Mouse (Mus musculus) liver, adult (tissue): Measurements from ENCODE around the gene Rsc1a1.

Experiments
- GATA4 ChIP-seq: IDR thresholded peaks from 2 replicates; pipeline ENCODE4 v1.6.1; 2014; ENCODE audit warnings: mild to moderate bottlenecking, low read length; ENCODE audit not compliant: insufficient replicate concordance

Rsc1a1 gene

DNA sequence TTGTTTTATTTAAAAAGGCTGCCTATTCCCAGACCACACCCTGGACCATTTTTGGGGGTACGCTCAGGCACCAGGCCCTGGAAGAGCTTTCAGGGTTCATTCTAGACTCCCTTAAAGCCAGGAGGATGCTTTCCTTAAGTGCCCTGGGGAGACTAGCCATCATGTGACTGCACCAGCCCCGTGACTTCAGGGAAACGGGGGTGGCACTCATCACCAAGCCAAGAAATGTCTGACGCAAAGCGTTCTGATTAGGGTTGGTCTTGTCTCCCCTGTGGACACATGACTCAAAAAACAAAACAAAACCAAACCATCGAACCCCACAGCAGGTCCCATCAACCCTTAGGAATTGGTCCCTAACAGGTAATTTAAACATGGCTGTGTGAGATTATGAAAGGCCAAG lies 34.1 kb downstream of the Rsc1a1 start:
- no peak for TF ChIP-seq GATA4

DNA sequence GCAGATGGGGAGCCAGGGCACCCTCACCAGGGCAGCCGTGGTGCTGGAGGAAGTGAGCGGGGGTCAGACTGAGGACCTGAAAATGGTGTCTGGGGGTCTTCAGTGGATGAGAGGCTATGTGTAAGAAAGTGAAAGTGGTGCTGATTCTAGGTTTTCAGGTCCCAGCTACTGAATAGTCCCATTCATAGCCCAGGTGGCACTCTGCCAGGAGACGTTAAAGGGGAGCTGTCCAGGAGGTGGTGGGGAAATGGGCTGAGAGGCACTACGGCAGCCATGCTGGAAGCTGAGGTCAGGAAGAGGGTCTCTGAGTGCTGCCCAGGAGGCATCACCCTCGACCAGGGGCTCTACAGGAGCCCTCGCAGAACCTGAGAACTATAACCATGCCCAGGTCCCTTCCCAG lies 36.2 kb downstream of the Rsc1a1 start:
- no peak for TF ChIP-seq GATA4

DNA sequence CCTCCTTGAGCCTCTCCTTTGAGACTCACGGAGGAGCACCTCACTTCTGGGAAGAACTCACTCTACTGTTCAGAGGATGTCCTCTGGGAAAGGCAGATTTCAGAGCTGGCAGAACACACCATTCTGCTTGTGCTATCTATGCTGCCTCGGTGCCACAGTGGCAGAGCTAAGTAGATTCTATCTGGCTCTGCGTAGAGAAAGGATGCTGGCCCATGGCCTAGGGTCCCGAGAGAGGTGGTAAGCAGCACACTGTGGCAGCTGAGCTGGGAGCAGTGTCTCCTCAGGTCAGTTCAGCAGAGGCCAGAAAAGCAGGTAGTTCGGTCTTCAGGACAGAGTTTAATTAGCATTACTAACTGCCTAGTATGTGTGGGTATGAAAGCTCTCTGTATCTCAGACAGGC lies 37.1 kb downstream of the Rsc1a1 start:
- no peak for TF ChIP-seq GATA4

DNA sequence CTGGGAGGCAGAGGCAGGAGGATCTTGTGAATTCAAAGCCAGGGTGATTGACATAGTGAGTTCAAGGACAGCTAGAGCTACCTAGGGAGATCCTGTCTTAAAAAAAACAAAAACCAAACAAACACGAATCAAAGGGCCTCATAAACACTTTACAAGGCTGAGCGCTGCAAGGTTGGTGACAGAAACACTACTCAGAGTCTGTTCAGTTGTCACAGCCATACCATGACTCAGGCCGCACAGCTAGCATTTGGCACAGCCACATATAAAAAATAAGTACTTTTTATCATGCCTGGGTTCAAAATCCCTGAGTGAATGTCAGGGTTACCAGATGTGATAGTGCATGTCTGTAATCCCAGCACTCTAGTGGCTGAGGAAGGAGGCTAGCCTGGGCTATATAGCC lies 38.2 kb downstream of the Rsc1a1 start:
- no peak for TF ChIP-seq GATA4

DNA sequence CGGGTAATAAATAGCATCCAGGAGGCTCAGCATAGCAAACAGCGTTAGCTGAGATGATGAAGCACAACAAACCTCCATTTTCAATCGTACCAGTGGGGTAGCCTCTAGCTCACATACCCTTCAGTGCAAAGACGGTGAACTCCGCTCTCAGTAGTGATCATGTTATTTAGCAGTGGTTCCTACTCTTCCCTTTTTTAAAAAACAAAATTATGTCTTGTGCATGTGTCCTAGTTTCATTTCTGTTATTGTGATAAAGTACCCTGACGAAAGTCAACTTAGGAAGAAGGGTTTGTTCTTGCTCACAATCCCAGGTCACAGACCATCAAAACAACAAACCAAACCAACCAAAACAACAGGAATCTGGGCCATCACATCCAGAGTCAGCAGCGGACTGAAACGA lies 39.4 kb downstream of the Rsc1a1 start:
- no peak for TF ChIP-seq GATA4

DNA sequence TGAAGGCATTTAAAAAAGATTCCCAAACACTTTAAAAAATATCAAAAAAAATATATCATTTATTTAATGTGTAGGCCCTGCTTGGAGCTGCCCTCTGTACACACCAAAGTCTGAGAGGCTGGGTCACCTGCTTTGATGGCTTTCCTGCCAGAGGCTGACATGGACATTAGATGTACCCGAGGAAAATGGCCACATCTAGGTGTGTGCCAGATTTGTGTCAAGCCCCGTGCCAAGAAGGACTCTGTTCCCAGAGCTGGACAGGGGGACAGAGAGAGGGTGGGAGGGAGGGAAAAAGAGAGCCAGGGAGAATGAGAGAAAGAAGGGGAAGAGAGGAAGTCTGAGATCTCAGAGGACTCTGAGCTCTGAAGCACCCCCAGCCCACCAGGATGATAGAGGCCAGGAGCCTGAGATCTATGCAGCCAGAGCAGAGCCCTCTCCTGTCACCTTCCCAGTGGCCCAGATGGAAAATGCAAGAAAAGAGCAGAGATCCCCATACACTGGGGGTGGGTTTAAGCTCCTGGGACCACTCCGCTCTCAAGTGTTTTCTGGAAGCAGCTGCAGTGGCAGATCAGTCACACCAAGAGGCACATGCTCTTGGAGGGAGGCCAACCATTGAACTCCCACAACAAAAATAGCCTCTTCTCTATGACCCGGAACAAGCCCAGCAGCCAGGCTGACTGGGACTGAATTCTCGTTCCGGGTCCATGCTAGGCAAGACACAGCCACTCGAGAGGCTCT lies 42.1 kb downstream of the Rsc1a1 start:
- TF ChIP-seq GATA4, result no peak

DNA sequence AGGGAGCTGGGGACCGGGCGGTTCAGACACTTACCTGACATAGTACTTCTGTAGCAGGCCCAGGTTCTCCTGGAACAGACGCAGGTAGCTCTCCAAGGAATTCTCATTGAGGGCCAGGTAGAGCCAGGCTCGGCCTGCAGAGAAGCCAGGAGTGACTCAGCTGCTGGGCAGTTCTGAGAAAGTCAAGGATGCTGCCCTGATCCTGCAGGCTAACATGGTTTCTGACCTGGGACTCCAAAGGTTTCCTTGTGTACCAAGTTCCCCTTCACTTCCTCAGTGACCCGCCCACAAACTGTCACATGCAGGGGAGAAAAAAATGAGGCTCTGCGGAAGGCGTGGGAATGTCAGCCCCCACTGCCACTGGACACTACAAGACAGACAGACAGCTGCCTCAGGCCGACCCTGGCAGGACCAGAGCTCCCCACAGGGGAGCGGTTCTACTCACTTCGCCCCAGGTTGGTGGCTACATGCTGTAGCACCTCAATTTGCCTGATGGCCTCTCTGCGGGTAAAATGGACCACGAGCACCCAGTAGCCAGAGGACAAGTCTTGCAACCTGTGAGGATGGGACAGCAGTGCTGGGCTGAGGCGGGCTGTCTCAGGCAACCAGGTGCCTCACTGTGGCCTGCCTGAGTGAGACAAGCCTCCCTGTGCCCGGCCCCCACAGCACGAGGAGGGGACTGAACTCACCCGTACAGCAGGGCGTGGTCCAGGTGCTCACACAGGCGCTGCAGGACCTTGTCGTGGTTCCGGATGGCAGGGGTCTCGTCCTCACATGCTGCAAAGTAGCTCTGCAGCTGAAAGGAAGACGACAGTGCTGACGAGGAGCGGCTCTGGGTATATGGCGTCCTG lies 43.2 kb downstream of the Rsc1a1 start:
- TF ChIP-seq GATA4, result no peak

DNA sequence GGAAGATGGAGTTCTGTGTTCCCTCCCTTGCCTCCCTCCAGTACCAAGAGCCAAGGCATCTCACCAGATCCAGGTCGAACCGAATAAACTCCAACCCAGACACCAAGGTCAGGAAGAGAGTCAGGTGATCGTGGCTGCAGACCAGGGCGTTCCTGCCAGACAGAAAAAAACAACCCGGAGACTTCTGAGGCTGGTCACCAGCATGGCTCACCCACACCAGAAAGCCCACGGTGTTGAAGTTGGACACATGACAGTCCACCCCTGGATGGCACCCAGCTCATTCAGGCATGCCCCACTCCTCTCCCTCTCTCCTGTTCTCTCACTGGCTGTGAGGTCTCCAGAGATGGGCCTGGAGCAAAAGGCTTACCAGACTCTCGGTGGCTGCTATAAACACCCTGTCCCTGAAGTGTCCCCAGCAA lies 44.0 kb downstream of the Rsc1a1 start:
- TF ChIP-seq GATA4, result no peak

DNA sequence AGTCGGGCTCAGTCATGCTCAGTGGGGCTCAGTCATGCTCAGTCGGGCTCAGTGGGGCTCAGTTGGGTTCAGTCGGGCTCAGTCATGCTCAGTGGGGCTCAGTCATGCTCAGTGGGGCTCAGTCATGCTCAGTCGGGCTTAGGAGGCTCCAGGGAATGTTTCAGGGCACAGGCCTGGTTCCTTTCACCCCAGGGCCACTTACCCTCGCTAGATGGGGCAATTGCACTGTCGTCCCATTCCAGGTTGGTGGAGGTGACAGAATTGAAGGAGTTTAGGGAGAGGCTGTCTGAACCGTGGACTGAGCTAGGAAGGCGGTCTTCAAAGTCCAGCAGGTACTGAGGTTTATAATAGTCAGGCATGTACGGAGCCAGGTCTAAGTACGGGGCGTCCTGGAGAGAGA lies 45.9 kb downstream of the Rsc1a1 start:
- TF ChIP-seq GATA4, result no peak

DNA sequence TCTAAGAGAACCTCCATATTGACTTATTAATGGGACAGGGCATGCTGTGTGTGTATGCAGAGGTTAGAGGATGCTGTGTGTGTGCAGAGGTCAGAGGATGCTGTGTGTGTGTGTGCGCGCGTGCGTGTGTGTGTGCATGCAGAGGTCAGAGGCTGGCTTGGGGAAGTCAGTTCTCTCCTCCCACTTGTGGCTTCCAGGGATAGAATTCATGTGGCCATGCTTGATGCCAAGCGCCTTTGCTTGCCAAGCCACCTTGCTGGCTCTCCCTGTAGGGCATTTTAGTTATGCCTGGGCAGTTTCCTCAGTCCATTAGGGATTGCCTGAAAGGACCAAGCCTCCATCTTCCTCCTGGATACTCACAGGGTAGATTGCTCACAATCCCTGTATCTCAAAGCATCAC lies 48.7 kb downstream of the Rsc1a1 start:
- no peak for TF ChIP-seq GATA4

DNA sequence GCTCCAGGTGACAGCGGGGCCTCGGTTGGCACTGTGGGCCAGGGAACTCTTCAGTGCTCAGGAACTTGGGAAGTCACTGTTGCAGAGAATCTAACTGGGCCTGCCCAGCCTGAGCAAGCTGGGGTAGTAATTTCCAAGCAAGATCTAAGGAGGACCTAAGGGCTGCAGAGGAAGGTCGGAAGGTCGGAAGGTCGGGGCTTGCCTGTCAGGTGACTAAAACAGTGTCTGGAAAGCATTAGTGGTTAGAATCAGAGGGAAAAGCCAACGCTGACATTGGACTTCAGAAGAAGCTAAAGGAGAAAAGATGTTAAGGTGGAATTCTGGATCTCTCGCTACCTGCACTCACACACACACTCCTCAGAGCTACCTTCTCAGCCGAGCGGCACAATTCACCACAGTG lies 49.4 kb downstream of the Rsc1a1 start:
- TF ChIP-seq GATA4, result no peak
